Mouse (Mus musculus) bone marrow macrophage, adult 2 months (primary cell): ENCODE measurements around the gene Cacng8.

ENCODE experiments used
- CTCF ChIP-seq: IDR thresholded peaks from 2 replicates; pipeline ENCODE4 v1.5.1; 2012; ENCODE audit warnings: low read depth, mild to moderate bottlenecking, low read length, moderate library complexity
- POLR2A ChIP-seq: IDR thresholded peaks from 2 replicates; pipeline ENCODE4 v1.6.1; 2012; ENCODE audit warnings: mild to moderate bottlenecking, low read depth, low read length, borderline replicate concordance

GRCm38 (mm10) chr7:3354850-3355249, 35.6 kb upstream of the Cacng8 start:
- TF ChIP-seq CTCF (no peak), POLR2A (no peak)
